Mouse (Mus musculus) T-cell, adult 66 days (primary cell): Measurements from ENCODE around the gene Man2b1. TPM values are rescaled to one million over a fixed set of nuclear protein-coding genes. Genes with fewer than 3 reads are reported as not detected.

ENCODE experiments used
- total RNA-seq, 2 experiments: library from RNA; stranded (reverse); gene quantifications; 3 replicates in 1 of 2; 4 replicates in 1 of 2; pipeline ENCODE4 v1.2.4; 2023

Gene Man2b1
- 100 to 1,000 TPM; 108 to 116 TPM for total RNA-seq

DNA sequence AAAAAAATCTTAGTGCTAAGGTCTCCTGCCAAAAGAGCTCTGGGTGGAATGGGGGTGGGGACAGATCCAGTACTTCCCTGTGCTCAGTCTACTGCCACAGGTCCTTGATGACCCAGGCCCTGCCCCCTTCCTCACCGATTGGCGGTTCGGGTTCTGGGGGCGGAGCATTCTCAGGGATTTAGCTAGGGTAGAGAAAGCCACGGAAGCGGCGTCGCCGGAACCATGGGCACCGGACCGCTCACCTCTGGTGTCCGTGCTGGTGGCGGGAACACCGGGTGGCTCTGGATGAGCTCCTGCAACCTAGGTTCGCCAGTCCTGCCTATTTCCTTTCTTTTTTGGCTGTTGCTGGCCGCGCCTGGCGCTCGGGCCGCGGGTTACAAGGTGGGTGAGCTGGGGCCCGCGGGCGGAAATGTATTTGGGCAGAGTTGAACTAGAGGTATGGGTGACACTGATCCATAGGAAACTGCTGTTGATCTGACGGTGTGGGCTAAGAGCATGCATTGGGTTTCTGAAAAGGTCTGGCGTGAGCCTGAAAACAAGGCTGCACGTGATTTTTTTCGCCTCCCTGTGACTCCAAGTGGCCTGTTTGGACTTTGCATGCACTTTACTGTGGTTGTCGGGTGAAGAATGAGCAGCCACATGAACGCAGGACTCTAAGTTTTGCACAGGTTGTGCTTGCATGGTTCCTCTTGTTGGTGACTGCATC is at the start of gene Man2b1:
Gene Man2b1, plus strand, starts transcription at position 163 of the 706 bp plus-strand sequence.

DNA sequence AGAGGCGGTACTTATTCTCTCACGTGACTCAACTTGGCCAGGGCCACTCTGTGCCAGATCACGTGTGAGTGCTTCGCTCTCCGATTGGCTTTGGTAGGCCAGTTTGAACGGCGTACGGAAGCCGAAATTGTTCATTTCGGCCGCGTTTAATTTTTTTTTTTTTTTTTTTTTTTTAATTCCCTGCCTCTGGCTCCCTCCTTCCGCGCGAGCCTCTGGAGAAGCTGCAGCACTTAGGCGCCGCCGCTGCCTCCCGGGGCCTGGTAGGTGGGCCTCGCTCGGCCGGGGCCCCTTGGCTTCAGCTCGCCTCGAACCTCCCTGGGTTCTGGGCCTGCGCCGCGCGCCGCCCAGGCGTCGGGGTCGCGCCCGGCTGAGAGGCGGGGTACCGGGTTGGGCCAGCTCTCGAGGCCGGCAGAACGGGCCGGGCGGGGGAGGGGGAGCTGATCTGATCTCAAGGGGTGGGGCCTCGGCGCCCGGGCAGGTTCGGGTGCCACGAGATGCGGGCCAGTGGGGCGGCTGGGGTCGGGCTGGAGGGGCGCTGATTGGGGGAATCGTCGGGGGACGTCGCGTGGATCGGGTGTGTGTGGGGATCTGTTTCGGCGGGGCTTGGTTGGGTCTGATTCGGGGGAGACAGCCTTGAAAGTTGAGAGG is 46.2 kb upstream of the Man2b1 start, which contains the start of gene Tnpo2:
Gene Tnpo2, plus strand, starts transcription at position 198 of the 648 bp plus-strand sequence.

DNA sequence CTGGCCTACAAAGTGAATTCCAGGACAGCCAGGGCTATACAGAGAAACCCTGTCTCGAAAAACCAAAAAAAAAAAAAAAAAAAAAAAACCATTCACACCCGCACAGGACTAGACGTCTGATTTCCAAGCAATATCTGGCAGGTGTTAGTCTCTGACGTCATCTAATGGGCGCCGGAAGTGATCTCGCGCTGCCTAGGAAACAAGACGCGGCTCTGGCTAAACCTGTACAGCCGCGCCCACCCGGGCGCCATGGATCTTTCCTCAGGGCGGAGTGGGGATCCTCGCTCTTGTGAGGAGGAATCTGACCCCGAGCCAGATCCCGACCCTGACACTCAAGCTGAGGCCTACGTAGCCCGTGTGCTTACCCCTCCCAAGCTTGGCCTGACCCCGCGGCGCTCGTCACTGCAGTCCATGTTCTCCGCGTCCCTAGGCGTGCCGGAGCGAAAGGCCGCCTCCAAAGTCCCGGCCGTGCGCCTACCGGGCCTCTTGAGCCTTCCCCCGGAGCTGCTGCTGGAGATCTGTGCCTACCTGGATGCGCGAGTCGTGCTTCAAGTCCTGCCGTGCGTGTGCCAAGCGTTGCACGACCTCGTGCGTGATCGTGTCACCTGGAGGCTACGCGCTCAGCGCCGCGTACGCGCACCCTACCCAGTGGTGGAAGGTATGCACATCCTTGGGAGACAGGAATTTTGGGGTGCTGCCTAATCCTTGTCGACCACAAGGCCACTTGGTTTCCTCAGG is 23.0 kb upstream of the Man2b1 start, which contains the start of gene Fbxw9:
Gene Fbxw9, plus strand, starts transcription at position 177 of the 738 bp plus-strand sequence.

DNA sequence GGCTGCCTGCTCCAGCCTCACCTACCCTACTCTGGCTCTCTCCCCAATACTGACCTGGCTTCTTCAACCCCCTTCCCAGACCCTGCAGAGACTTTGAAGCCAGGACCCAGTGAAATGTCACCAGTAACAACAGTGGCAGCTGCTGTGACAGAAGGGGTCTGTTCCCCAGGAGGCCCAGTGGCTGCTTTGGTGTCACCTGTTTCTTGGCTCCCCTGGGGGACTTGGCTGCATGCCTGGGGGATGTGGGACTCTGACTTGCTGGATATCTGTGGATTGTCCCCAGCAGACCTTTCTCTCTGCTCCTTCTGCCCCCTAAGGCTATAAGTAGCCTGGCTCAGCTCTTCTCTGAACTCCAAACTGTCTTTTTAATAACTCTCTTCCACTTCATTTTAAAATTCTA is 15.1 kb upstream of the Man2b1 start, which contains the start of gene Gm5741:
Gene Gm5741, minus strand, starts transcription at position 1 of the 400 bp plus-strand sequence.

DNA sequence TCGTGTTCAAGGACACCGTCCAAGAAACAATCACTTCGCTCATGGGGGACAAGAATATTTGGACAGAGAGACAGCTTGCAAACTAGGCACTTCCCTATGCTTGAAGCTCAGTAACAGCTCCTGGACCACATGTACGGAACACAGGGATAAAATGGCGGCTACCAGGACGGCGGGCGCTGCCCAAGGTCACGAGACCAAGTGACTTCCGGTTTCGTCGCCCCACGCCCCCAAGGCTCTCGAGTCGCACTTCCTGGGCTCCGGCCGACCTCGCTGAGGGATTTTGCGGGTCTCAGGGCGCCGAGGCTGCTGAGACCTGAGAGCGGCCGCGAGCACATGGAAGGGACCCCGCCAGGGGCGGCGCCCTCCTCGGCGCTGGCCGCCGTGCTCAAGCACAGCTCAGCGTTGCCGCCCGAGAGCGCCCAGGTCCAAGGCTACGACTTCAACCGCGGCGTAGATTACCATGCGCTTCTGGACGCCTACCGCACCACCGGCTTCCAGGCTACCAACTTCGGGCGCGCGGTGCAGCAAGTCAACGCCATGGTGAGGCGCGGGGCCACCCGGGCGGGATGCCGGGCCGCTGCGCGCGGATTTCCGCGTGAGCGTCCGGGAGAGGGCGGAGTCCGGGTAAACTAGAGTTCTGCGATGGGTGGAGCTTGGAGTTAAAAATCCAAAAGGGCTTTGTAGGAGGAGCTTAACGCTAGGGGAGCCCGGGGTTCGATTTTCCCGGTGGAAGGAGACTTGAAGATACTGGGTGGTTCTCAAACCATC is 11.4 kb upstream of the Man2b1 start, which contains the start of gene Dhps:
Gene Dhps, plus strand, starts transcription at position 244 of the 768 bp plus-strand sequence.

DNA sequence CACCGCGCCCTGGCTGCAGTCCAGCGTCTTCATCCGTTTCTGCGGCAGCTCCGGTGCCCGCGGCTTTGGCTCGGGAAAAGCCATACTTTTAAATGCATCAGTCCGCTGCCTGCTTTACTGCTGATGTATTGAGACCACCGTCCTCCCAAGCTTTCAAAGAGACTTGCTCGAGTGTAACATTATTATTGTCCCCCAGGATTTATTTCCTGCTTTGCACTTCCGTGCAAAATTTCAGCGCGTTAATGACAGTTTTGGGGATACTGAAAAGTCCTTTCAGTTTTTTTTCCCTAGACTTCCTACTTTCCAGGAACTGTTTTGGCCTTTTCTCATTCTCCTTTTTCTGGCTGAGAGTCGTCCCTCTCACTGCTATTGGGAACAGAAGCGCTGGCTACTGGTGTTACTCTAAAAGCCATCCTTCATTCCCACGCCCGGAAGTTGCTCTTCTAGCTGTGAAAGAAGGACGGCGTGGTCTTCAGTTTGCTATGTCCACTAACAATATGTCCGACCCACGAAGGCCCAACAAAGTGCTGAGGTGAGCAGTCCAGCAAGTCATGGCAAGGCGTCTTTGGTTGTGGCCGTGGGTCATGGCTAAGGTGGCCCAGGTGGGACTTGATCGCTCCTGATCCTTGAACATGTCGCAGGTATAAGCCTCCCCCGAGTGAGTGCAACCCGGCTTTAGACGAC is 2.4 kb upstream of the Man2b1 start, which contains the start of gene Wdr83os:
Gene Wdr83os, plus strand, starts transcription at position 209 of the 684 bp plus-strand sequence.

DNA sequence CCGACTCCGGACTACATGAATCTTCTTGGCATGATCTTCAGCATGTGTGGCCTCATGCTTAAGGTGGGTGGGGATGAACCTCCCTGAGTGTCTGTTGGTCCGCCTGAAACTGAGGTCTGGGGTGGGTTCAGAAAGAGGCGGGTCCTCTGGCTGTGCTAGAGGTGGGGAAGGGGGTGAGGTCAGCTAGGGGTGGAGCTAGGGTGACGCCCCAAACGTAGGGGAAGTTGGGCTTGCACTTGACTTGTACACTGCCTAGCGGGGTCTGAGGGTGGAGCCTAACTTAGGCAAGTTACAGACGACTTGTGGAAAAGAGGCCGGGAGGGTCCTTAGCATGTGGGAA is 1.9 kb upstream of the Man2b1 start, which contains the start of gene Wdr83:
Gene Wdr83, minus strand, starts transcription at position 91 of the 340 bp plus-strand sequence.

DNA sequence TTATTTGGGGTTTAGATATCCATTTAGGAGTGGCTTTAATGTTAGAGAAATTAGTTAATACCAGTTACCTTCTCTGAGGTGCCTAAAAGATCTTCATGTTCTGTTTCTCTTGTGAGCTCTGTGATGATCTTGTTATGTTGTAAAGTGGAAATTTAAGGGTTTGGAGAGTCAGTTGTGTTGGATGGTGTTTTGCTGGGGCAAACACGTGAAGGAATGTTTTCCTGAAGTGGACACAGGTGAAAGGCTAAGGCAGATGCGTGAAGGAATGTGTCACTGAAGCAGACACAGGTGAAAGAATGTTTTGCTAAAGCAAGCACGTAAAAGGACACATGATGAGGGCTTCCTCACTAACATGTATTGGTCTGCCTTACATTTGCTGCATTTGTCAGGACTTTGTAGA is 39.9 kb downstream of the Man2b1 start, which contains the start of gene Zfp791:
Gene Zfp791, minus strand, starts transcription at position 101 of the 400 bp plus-strand sequence.

Other genes starting within 250 kb of the Man2b1 start
- gene Rad23a, start 242.6 kb upstream of the Man2b1 start, total RNA-seq = 10 to 100 TPM; 66.8 to 83.2 TPM
- 100 to 1,000 TPM; 469 to 498 TPM for gene Calr, start 236.3 kb upstream of the Man2b1 start, total RNA-seq
- gene Farsa, start 226.3 kb upstream of the Man2b1 start, total RNA-seq = 10 to 100 TPM; 82.8 to 83.0 TPM
- 1 to 10 TPM; 3.1 to 6.1 TPM for gene Syce2, start 211.2 kb upstream of the Man2b1 start, total RNA-seq
- gene Gcdh, start 189.3 kb upstream of the Man2b1 start, total RNA-seq = 10 to 100 TPM; 24.0 to 27.5 TPM
- 1 to 10 TPM; 1.5 to 3.6 TPM for gene Klf1, start 181.3 kb upstream of the Man2b1 start, total RNA-seq
- 10 to 100 TPM in 1 of 2 experiments, 1 to 10 TPM in 1; 7.9 to 10.2 TPM for gene Dnase2a, start 174.7 kb upstream of the Man2b1 start, total RNA-seq
- under 1 TPM; 0.24 to 0.41 TPM for gene Mast1, start 145.9 kb upstream of the Man2b1 start, total RNA-seq
- not detected for gene Rtbdn, start 136.3 kb upstream of the Man2b1 start, total RNA-seq
- not detected for gene Gm49661, start 113.8 kb upstream of the Man2b1 start, total RNA-seq
- gene Prdx2, start 113.7 kb upstream of the Man2b1 start, total RNA-seq = 10 to 100 TPM; 55.9 to 62.7 TPM
- 10 to 100 TPM; 29.4 to 43.7 TPM for gene Rnaseh2a, start 113.5 kb upstream of the Man2b1 start, total RNA-seq
- gene Junb, start 104.6 kb upstream of the Man2b1 start, total RNA-seq = 1,000 to 10,000 TPM in 1 of 2 experiments, 100 to 1,000 TPM in 1; 984 to 1,316 TPM
- gene Hook2, start 92.7 kb upstream of the Man2b1 start, total RNA-seq = 1 to 10 TPM; 3.6 to 4.5 TPM
- not detected for gene Best2, start 68.7 kb upstream of the Man2b1 start, total RNA-seq
- gene Asna1, start 58.0 kb upstream of the Man2b1 start, total RNA-seq = 10 to 100 TPM; 54.4 to 59.1 TPM
- gene Trir, start 56.4 kb upstream of the Man2b1 start, total RNA-seq = 100 to 1,000 TPM; 172 to 188 TPM
- gene Tnpo2, start 46.4 kb upstream of the Man2b1 start, total RNA-seq = 10 to 100 TPM; 69.8 to 78.0 TPM
- 10 to 100 TPM; 14.6 to 16.2 TPM for gene Fbxw9, start 23.2 kb upstream of the Man2b1 start, total RNA-seq
- not detected for gene Gm5741, start 15.3 kb upstream of the Man2b1 start, total RNA-seq
- gene Dhps, start 11.5 kb upstream of the Man2b1 start, total RNA-seq = 100 to 1,000 TPM in 1 of 2 experiments, 10 to 100 TPM in 1; 84.0 to 107 TPM
- 10 to 100 TPM; 54.2 to 62.3 TPM for gene Wdr83os, start 2.5 kb upstream of the Man2b1 start, total RNA-seq
- gene Wdr83, start 2.0 kb upstream of the Man2b1 start, total RNA-seq = 10 to 100 TPM; 13.1 to 20.0 TPM
- not detected for gene Zfp791, start 39.8 kb downstream of the Man2b1 start, total RNA-seq
- not detected for gene Cks1brt, start 68.7 kb downstream of the Man2b1 start, total RNA-seq
- gene Olfr371, start 142.7 kb downstream of the Man2b1 start, total RNA-seq = not detected
- 10 to 100 TPM; 40.1 to 49.5 TPM for gene Orc6, start 216.4 kb downstream of the Man2b1 start, total RNA-seq
- gene Vps35, start 216.5 kb downstream of the Man2b1 start, total RNA-seq = 10 to 100 TPM; 54.9 to 66.1 TPM